Mouse (Mus musculus) fibroblast of lung, adult 2 months (primary cell): ENCODE data around the gene Cd55.
"Not testable (repeated sequence)": the region's sequence is repeated elsewhere in the genome, so short reads cannot be mapped to it uniquely, and the experiment has no call there.

Experiments
- DNase-seq: peaks from one replicate; pipeline ENCODE4 v3.0.0-alpha.2; 2011; ENCODE audit warnings: low read depth

Cd55 gene

GRCm38 (mm10) chr1:130427175-130427853 lies 35.2 kb downstream of the Cd55 start:
- DNase-seq, result not testable (repeated sequence)

- DNase-seq, result no peak
Measured at GRCm38 (mm10) chr1:130422664-130423111, 39.9 kb downstream of the Cd55 start, which contains the start of gene Cd55b. Gene Cd55b (minus strand): TSS chr1:130423009.

GRCm38 (mm10) chr1:130422033-130422432 lies 40.5 kb downstream of the Cd55 start:
- not testable (repeated sequence) for DNase-seq

GRCm38 (mm10) chr1:130397109-130397508 lies 65.4 kb downstream of the Cd55 start:
- DNase-seq, result peak; percentile 5
